Mouse (Mus musculus) lung, adult 2 months (tissue): ENCODE measurements at regions not wholly inside any gene's neighbourhood (a gene's known extent, or its start where the extent isn't known, plus 50 kb on each side); places are given as distances from the start of the nearest gene placed in this dataset.

ENCODE experiments used
- CTCF ChIP-seq: fragments of 200-500 bp; IDR thresholded peaks from 2 replicates; pipeline ENCODE4 v1.5.1; 2011; ENCODE audit warnings: mild to moderate bottlenecking, low read length, control low read depth; ENCODE audit not compliant: insufficient read depth
- POLR2A ChIP-seq: fragments of 200-500 bp; IDR thresholded peaks from 2 replicates; pipeline ENCODE4 v1.6.1; 2011; ENCODE audit warnings: low read depth, mild to moderate bottlenecking, control low read depth, low read length, borderline replicate concordance; ENCODE audit errors: extremely low read depth

DNA sequence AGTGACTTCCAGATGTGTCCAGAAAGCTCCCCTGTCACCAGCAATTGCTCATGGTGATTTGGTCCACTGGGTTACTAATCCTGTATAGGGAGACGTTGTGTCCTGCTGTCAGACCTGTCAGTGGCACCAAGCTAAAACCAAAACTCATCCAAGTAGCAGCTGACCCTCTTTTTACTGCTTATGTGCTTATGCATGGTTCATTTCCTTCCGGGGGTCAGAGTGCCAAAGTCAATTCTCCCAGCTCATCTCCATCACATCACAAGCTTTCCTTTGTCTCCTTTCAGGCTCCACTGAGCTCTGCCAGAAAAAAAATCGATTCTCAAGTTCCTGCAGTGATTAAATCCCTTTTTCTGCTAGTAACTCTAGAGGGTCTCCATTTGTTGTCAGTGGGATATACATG lies 244.2 kb downstream of the Atp6ap1l start:
- TF ChIP-seq CTCF = no peak
- no peak for TF ChIP-seq POLR2A
